Mouse (Mus musculus): ENCODE measurements at regions not wholly inside any gene's neighbourhood (a gene's known extent, or its start where the extent isn't known, plus 50 kb on each side); places are given as distances from the start of the nearest gene placed in this dataset.
"Not testable (repeated sequence)": the region's sequence is repeated elsewhere in the genome, so short reads cannot be mapped to it uniquely, and the experiment has no call there.

- no peak for DNase-seq
These were observed 325.1 kb downstream of the Diras2 start for GRCm38 (mm10) chr13:52205951-52206350.

DNA sequence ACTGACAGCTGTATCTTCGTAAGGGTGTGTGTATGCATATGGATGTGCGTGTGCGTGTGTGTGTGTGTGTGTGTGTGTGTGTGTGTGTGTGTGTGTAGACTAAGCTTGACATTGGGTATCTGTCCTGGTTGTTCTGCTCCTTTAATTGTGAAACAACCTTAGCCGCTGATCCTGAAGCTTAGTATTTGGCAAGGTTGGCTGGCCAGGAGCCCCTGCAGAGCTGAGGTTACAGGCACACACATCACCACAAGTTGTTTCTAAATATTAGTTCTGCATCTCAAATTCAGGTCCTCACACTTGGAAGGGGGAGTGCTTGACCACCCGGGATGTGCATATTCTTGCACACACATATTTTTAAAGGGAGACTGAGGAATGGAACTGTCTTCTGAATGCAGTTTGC lies 314.7 kb downstream of the Diras2 start:
- no peak for DNase-seq

DNA sequence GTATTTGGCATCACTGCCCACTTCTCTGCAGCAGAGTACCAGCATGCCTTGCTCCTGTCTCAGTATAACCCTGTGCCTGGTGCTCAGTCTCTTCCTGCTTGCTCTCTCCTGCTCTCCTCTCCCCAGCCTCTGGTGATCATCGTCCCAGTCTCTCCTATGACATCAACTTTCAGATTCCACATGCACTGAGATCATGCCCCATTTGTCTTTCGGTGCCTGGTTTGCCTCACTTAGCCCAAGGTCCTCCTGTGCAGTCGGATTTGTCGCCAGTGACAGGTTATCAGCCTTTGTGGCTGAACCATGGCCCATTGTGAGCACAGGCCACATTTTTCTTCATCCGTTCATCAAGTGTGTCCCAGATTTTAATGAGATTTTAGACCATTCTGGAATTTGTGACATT lies 314.0 kb downstream of the Diras2 start:
- DNase-seq = no peak

DNA sequence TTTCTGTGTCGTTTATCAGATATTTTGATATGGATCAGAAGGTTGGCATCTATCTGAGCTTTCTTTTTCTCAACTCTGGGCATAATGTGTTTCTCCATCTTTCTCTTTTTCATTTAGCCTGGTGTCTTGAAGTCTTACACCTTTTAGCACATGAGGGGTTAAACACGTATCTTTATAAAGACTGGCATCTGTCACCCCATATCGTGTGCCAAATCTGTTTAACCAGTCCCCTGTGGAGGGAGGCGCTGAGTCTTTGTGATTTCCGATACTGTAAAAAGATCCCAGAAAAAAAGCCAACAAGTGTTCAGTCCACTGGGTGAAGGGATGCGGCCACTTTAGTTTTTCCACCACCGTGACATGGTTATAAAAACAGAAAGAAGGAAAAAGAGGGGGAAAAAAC lies 313.3 kb downstream of the Diras2 start:
- no peak for DNase-seq

- peak; percentile 37 for DNase-seq
These were observed 308.6 kb downstream of the Diras2 start for GRCm38 (mm10) chr13:52222315-52223097.

GRCm38 (mm10) chr13:52223098-52223962 lies 307.7 kb downstream of the Diras2 start:
- DNase-seq = peak; percentile 76

DNA sequence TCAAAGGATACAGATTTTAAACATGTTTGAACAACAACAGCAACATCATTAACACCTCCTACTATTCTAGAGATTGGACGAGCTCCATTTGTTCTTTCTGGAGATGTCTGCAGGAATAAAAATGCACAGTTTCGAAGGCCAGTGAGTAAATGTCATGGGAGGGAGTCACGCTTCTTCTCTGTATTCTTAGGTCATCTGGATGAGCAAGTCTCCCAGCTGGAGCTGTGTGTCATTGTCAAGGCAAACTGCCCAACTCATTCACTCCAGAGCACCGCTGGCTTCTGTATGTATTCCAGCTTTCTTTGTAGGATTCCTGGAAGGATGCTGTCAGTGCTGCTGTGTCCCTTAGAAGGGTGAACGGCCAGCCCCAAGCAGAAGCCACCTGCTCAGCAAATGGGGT lies 297.1 kb downstream of the Diras2 start:
- peak; percentile 58 for DNase-seq

DNA sequence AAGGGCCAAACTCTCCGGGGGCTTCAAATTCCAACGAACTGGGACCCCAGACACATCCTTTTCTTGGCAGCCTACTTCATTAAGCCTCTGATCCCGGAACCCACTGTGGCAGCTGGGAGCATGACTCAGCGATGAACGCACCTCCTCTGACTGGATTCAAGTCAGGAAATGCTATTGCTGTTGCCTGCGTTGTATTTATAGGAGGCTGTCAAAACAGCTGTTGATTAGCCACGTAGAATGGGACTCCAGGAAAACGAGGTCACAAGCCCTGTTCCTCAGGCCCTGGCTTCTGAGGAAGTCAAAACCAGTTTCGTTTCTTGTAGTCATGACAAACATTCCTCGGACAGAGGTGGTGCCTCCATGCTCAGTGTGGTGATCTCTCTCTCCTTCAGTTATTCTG lies 295.0 kb downstream of the Diras2 start:
- DNase-seq = peak; percentile 36

DNA sequence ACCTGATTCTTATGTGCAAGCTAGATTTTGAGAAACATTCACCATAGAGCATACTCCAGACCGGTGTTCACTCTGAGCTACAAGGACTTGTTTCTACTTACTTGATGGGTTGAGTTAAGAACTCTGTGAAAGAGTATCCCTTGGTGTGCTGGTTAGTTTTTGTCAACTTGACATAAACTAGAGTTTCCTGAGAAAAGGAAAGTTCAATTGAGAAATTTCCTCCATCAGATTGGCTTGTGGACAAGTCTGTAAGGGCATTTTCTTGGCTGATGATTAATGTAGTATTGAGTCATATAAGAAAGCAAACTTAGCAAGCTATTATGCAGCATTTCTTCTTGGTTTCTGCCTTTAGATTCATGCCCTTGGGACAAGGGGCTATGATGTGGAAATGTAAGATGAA lies 291.5 kb downstream of the Diras2 start:
- no peak for DNase-seq

DNA sequence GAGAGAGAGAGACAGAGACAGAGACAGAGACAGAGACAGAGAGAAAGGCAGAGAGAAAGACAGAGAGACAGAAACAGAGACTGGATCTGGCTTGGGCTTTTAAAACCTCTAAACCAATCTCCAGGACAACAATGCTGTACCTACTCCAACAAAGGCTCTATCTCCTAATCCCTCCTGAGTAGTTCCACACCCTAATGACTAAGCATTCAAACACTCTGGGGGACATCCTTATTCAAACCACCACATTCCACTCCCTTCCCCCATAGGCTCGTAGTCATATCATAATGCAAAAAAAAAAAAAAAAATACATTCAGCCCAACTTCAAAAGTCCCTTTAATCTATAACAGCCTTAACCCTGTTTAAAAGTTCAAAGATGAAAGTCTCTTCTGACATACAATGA lies 289.3 kb downstream of the Diras2 start:
- DNase-seq = no peak

DNA sequence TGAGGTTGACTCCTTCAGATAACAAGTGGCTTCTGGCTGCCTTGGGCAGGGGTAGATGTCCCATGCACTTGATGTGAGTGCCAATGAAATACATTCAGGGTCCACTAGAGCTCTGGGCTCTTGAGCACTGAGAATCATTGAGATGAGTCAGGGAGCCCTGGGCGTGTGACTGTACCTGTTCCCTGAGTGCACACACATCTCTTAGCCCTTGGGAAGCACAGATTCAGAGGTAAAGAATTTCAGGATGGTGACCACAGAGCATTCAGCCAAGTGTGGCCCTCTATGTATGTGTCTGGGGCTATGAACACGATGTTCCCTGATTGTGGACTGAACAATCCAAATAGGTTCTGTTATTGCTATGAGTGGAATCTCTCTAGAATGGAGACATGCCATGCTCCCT lies 281.6 kb downstream of the Diras2 start:
- no peak for DNase-seq

DNA sequence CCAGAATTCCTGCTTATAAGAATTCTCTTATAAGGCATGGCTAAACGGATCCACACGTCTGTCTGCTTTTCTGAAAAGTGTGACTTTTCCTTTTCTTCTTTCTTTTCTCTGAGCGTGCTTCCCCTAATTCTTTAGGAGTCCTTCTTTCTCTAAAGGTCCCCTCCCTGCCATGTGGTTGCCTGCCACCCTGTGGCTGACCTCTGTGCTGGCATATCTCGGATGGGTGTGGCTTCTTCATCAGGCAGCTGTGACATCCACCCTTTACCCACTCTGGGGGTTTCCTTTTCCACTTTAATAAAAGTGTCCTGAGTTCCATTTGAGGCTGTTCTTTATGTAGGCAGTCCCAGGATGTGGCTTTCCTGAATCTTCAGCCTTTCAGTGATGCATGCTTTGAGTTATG lies 280.7 kb downstream of the Diras2 start:
- DNase-seq = no peak

DNA sequence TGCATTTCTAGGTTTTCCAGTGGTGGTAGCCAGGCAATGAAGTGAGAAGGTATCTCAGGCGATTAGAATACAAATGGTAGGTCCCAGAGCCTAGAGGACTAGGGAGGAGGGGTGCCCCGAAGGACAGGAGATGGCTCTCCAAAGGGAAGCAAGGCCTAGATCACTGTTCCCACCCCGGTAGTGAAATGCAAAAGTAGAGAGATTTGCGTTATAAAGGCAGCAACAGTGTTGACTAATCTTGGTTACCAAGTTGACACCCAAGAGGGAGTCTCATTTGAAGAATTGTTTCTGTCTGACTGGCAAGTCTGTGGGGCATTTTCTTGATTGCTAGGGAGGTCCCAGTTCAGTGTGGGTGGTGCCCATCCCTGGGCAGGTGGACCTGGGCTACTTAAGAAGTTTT lies 278.8 kb downstream of the Diras2 start:
- no peak for DNase-seq

GRCm38 (mm10) chr13:52252726-52253125 lies 278.4 kb downstream of the Diras2 start:
- not testable (repeated sequence) for DNase-seq

GRCm38 (mm10) chr13:52253138-52253537 lies 277.9 kb downstream of the Diras2 start:
- peak; percentile 9 for DNase-seq

DNA sequence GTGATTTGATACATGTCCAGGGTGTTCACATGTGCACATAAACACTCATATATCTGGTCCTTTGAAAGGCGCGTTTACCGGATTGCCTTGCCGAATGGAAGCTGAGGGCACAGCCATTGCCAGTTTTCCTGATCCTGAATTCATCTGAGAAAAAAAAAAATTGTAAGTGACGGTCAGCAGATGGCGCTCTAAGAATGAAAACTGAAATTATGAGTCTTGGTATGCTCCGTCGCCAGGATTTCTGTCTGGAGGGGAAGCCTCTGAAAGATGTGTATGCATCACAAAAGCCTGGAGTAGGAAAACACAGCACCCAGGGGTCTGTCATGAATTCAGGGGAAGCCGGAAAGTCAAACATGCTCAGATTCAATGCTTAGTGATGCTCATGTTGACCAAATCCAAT lies 276.9 kb downstream of the Diras2 start:
- peak; percentile 45 for DNase-seq

DNA sequence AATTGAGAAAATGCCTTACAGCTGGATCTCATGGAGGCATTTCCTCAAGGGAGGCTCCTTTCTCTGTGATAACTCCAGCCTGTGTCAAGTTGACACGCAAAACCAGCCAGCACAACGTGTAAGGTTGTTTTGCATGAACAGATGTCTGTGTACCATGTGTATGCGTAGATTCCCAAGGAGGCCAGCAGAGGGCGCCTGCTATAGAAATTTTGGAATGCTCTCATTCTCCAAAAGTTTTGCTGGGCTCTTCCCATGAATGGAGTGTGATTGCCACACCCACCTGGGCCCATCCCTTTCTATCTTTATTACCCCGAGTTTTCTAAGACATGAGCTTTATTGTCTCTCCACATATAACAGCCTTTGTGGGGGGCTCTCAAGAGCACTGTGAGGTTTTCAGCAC lies 275.4 kb downstream of the Diras2 start:
- DNase-seq = no peak

GRCm38 (mm10) chr13:52258373-52258772 lies 272.7 kb downstream of the Diras2 start:
- DNase-seq = no peak

DNA sequence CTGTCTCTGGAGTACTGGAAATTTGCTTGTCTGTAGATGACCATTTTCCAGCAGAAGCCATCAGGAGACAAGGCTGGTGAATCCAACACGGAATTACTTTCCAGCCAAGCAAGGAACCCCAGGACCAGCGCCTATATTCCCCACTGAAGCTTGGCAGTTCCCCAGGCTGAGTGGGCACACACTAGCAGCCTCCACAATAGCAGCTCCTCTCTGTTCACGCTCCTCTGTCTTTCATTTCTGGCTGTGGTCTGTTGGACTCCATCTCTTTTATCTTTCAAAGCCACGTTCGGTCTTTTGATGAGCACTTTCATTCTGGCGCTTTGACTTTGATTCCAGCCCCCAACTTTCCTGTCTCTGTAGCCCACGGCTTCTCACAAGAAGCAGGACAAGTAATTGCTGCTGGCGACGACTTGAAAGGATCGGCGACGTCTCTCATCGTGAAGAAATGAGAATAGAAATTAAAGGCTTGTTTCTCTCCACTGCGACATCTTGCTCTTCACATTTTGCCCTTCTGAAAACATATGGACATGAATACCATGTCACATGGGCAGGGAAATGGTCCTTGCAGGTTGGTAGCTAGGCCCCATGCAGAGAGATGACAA lies 268.0 kb downstream of the Diras2 start:
- no peak for DNase-seq

DNA sequence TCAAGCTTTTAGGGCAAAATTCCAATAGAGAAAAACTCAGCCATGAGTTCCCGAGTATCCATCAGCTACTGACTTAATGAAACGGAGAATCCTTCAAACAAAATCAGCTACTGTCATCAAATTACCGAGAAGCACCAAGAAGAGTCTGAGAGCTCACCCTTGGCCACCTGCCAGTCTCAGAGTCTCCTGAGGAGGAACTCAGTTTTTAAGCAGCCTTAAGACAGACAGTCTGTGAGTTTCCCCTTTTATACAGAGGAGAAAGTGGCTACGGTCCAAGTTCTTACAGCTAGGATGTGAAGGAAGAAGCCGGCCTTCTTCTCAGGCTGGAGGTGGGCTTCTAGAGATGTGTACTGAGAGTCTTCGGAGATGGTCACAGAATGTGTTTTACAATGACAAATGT lies 262.8 kb downstream of the Diras2 start:
- DNase-seq = peak; percentile 7

GRCm38 (mm10) chr13:52273502-52274246 lies 257.4 kb downstream of the Diras2 start:
- no peak for DNase-seq

DNA sequence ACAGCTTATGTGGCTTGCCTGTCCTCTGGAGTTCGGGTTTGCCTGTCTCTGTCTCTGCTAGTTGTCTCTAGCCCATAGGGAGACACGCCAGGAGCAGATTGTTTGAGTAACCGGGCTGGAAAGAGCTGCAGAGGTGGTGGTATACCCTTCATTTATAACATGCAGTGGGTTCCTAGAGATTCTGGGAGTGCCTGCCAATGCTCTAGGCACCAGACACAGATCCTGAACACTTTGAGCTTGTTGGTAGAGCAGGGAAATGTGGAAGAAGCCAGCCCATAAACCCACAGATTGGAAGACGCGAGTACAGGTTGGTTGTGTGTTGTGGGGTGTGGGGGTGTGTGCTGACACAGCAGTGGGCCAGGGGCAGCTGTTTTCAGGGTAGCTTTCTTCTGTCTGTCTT lies 255.9 kb downstream of the Diras2 start:
- DNase-seq = no peak

Measured in adrenal gland, postnatal 10 days (tissue).